Mouse (Mus musculus) CH12.LX (cell line): ENCODE data around the gene Cdkl4. TPM values are rescaled to one million over a fixed set of nuclear protein-coding genes. Genes with fewer than 3 reads are reported as not detected.

Source experiments
- DNase-seq: peaks from one replicate; pipeline ENCODE4 v3.0.0-alpha.2; 2013; ENCODE audit errors: extremely low read depth
- H3K27ac ChIP-seq: 2 replicates; pipeline ENCODE4 v1.5.1; 2012; ENCODE audit warnings: low read depth, mild to moderate bottlenecking, control low read depth, moderate library complexity; ENCODE audit not compliant: insufficient read depth
- H3K27me3 ChIP-seq: replicated peaks from 2 replicates; pipeline ENCODE3; 2012; ENCODE audit warnings: inconsistent platforms
- H3K36me3 ChIP-seq, 2 experiments: replicated peaks in 1 of 2; 2 replicates each; pipeline versions ENCODE3 to v1.6.1; 2012; ENCODE audit warnings: inconsistent platforms in 1 of 2, low read length in 1 of 2, mild to moderate bottlenecking in 1 of 2, mixed read lengths in 1 of 2, moderate library complexity in 1 of 2; ENCODE audit not compliant: control insufficient read depth in 1 of 2, insufficient read depth in 1 of 2
- H3K4me1 ChIP-seq, 2 experiments: 2 replicates each; pipeline ENCODE4 v1.6.1; 2012; ENCODE audit warnings: inconsistent platforms in 1 of 2, moderate library complexity in 1 of 2; ENCODE audit not compliant: insufficient read depth in 2 of 2, control insufficient read depth in 1 of 2
- H3K4me2 ChIP-seq: 2 replicates; pipeline ENCODE4 v1.6.1; 2012; ENCODE audit warnings: low read depth, mild to moderate bottlenecking, control low read depth; ENCODE audit not compliant: poor library complexity, insufficient read depth, severe bottlenecking
- H3K4me3 ChIP-seq, 3 experiments: fragments of 150-350 bp in 1 of 3; sonication (generic) in 1 of 3; replicated peaks in 1 of 3; 2 replicates each; pipeline versions ENCODE3 to v1.5.1; 2011 to 2012; ENCODE audit warnings: low read depth in 2 of 3, low read length in 2 of 3, mild to moderate bottlenecking in 2 of 3, moderate library complexity in 2 of 3, control low read depth in 1 of 3, improper control_type of control experiment in 1 of 3, inconsistent platforms in 1 of 3, mixed read lengths in 1 of 3; ENCODE audit not compliant: poor library complexity in 1 of 3
- H3K79me2 ChIP-seq: replicated peaks from 2 replicates; pipeline ENCODE4 v1.6.1; 2012; ENCODE audit warnings: mild to moderate bottlenecking, moderate library complexity; ENCODE audit not compliant: control insufficient read depth, poor library complexity, insufficient read depth, severe bottlenecking; ENCODE audit errors: extremely low read depth
- H3K9ac ChIP-seq: 2 replicates; pipeline ENCODE4 v1.6.1; 2012; ENCODE audit warnings: low read depth, mild to moderate bottlenecking, control low read depth, moderate library complexity; ENCODE audit not compliant: insufficient read depth
- H3K9me3 ChIP-seq: replicated peaks from 2 replicates; pipeline ENCODE3; 2012; ENCODE audit warnings: low read length, inconsistent platforms, mixed read lengths
- BHLHE40 ChIP-seq: IDR thresholded peaks from 2 replicates; pipeline ENCODE4 v1.6.1; 2011; ENCODE audit warnings: mild to moderate bottlenecking, low read depth, low read length, improper control_type of control experiment
- CHD1 ChIP-seq: IDR thresholded peaks from 2 replicates; pipeline ENCODE4 v1.6.1; 2012; ENCODE audit warnings: low read depth, low read length, improper control_type of control experiment, inconsistent platforms
- CHD2 ChIP-seq: IDR thresholded peaks from 2 replicates; pipeline ENCODE4 v1.6.1; 2011; ENCODE audit warnings: low read length, improper control_type of control experiment
- CTCF ChIP-seq, 2 experiments: IDR thresholded peaks in 1 of 2; conservative IDR thresholded peaks in 1 of 2; 2 replicates each; pipeline ENCODE4 v1.5.1; 2011 to 2012; ENCODE audit warnings: low read depth in 2 of 2, low read length in 2 of 2, improper control_type of control experiment in 1 of 2, inconsistent platforms in 1 of 2, mild to moderate bottlenecking in 1 of 2, moderate library complexity in 1 of 2
- ELF1 ChIP-seq: IDR thresholded peaks from 2 replicates; pipeline ENCODE4 v1.6.1; 2014; ENCODE audit warnings: low read depth, mild to moderate bottlenecking, inconsistent platforms, low read length, improper control_type of control experiment
- EP300 ChIP-seq: IDR thresholded peaks from 2 replicates; pipeline ENCODE4 v1.6.1; 2011; ENCODE audit warnings: low read length, improper control_type of control experiment
- ETS1 ChIP-seq: conservative IDR thresholded peaks from 2 replicates; pipeline ENCODE4 v1.6.1; 2012; ENCODE audit warnings: low read depth, mild to moderate bottlenecking, inconsistent platforms, low read length, improper control_type of control experiment, moderate library complexity
- JUN ChIP-seq: IDR thresholded peaks from 2 replicates; pipeline ENCODE4 v1.6.1; 2011; ENCODE audit warnings: low read depth, mild to moderate bottlenecking, low read length, improper control_type of control experiment, moderate library complexity; ENCODE audit not compliant: insufficient read depth
- JUND ChIP-seq: conservative IDR thresholded peaks from 2 replicates; pipeline ENCODE4 v1.6.1; 2011; ENCODE audit warnings: low read depth, low read length, improper control_type of control experiment
- MAFK ChIP-seq: IDR thresholded peaks from 2 replicates; pipeline ENCODE4 v1.6.1; 2011; ENCODE audit warnings: low read length, improper control_type of control experiment; ENCODE audit not compliant: insufficient replicate concordance
- MAX ChIP-seq: IDR thresholded peaks from 2 replicates; pipeline ENCODE4 v1.6.1; 2011; ENCODE audit warnings: low read length, improper control_type of control experiment
- MAZ ChIP-seq: IDR thresholded peaks from 2 replicates; pipeline ENCODE4 v1.6.1; 2012; ENCODE audit warnings: low read depth, mild to moderate bottlenecking, inconsistent platforms, low read length, improper control_type of control experiment, moderate library complexity
- MEF2A ChIP-seq: IDR thresholded peaks from 2 replicates; pipeline ENCODE4 v1.6.1; 2014; ENCODE audit warnings: low read depth, mild to moderate bottlenecking, inconsistent platforms, low read length, improper control_type of control experiment, borderline replicate concordance
- MXI1 ChIP-seq: IDR thresholded peaks from 2 replicates; pipeline ENCODE4 v1.6.1; 2011; ENCODE audit warnings: mild to moderate bottlenecking, low read depth, low read length, improper control_type of control experiment
- MYC ChIP-seq: IDR thresholded peaks from 2 replicates; pipeline ENCODE4 v1.6.1; 2011; ENCODE audit warnings: low read depth, mild to moderate bottlenecking, improper control_type of control experiment, low read length
- NELFE ChIP-seq: IDR thresholded peaks from 2 replicates; pipeline ENCODE4 v1.6.1; 2011; ENCODE audit warnings: low read depth, low read length, improper control_type of control experiment
- NRF1 ChIP-seq: IDR thresholded peaks from 2 replicates; pipeline ENCODE4 v1.6.1; 2014; ENCODE audit warnings: low read depth, mild to moderate bottlenecking, inconsistent platforms, low read length, improper control_type of control experiment, moderate library complexity
- PAX5 ChIP-seq: IDR thresholded peaks from 2 replicates; pipeline ENCODE4 v1.6.1; 2012; ENCODE audit warnings: low read length, inconsistent platforms, mixed read lengths
- POLR2A ChIP-seq: IDR thresholded peaks from 2 replicates; pipeline ENCODE4 v1.6.1; 2011; ENCODE audit warnings: low read depth, mild to moderate bottlenecking, improper control_type of control experiment, low read length
- RAD21 ChIP-seq: IDR thresholded peaks from 2 replicates; pipeline ENCODE4 v1.6.1; 2011; ENCODE audit warnings: low read depth, mild to moderate bottlenecking, low read length, improper control_type of control experiment, moderate library complexity
- RCOR1 ChIP-seq: conservative IDR thresholded peaks from 2 replicates; pipeline ENCODE4 v1.6.1; 2012; ENCODE audit warnings: low read depth, mild to moderate bottlenecking, inconsistent platforms, low read length, improper control_type of control experiment
- SIN3A ChIP-seq: IDR thresholded peaks from 2 replicates; pipeline ENCODE4 v1.6.1; 2012; ENCODE audit warnings: low read length, improper control_type of control experiment, inconsistent platforms
- SMC3 ChIP-seq: IDR thresholded peaks from 2 replicates; pipeline ENCODE4 v1.6.1; 2011; ENCODE audit warnings: low read depth, low read length, improper control_type of control experiment
- TBP ChIP-seq: conservative IDR thresholded peaks from 2 replicates; pipeline ENCODE4 v1.6.1; 2011; ENCODE audit warnings: low read depth, low read length, improper control_type of control experiment
- TCF12 ChIP-seq: IDR thresholded peaks from 2 replicates; pipeline ENCODE4 v1.6.1; 2014; ENCODE audit warnings: low read depth, mild to moderate bottlenecking, inconsistent platforms, low read length, improper control_type of control experiment
- UBTF ChIP-seq: IDR thresholded peaks from 2 replicates; pipeline ENCODE4 v1.6.1; 2012; ENCODE audit warnings: low read depth, mild to moderate bottlenecking, inconsistent platforms, low read length, improper control_type of control experiment, moderate library complexity
- USF1 ChIP-seq: IDR thresholded peaks from 2 replicates; pipeline ENCODE4 v1.6.1; 2014; ENCODE audit warnings: low read depth, mild to moderate bottlenecking, inconsistent platforms, low read length, improper control_type of control experiment
- USF2 ChIP-seq: conservative IDR thresholded peaks from 2 replicates; pipeline ENCODE4 v1.6.1; 2011; ENCODE audit warnings: low read depth, low read length, improper control_type of control experiment
- ZC3H11A ChIP-seq: IDR thresholded peaks from 2 replicates; pipeline ENCODE4 v1.6.1; 2012; ENCODE audit warnings: low read depth, mild to moderate bottlenecking, inconsistent platforms, low read length, improper control_type of control experiment
- ZKSCAN1 ChIP-seq: IDR thresholded peaks from 2 replicates; pipeline ENCODE4 v1.6.1; 2012; ENCODE audit warnings: low read depth, inconsistent platforms, low read length, improper control_type of control experiment, borderline replicate concordance
- ZMIZ1 ChIP-seq: IDR thresholded peaks from 2 replicates; pipeline ENCODE4 v1.6.1; 2012; ENCODE audit warnings: low read depth, mild to moderate bottlenecking, inconsistent platforms, low read length, improper control_type of control experiment
- ZNF384 ChIP-seq: IDR thresholded peaks from 2 replicates; pipeline ENCODE4 v1.6.1; 2012; ENCODE audit warnings: low read depth, low read length, improper control_type of control experiment, inconsistent platforms
- dilution Hi-C: fragments of 300-500 bp; cut with MboI; formaldehyde crosslinking; loops from 2 replicates; pipeline ENCODE4 v1.14.3; 2020; ENCODE audit warnings: low sequenced_read_pairs; ENCODE audit not compliant: extremely low pct_unique_long_range_greater_than_20kb, extremely low pct_ligation_motif_present
- in situ Hi-C: fragments of 300-500 bp; cut with MboI; formaldehyde crosslinking; loops from 3 replicates; pipeline ENCODE4 v1.14.3; 2019; ENCODE audit warnings: low sequenced_read_pairs, low pct_ligation_motif_present, low pct_unique_long_range_greater_than_20kb, mixed read lengths
- polyA plus RNA-seq: library from polyadenylated mRNA; unstranded; fragments of >175 nt; gene quantifications from 2 replicates; pipeline ENCODE4 v1.2.1, GENCODE M21; 2012; ENCODE audit warnings: low read depth; ENCODE audit not compliant: insufficient read length
- total RNA-seq, 2 experiments: library from RNA; depleted of rRNA; stranded (reverse); fragments of 300-350 nt in 1 of 2; fragments of >200 nt in 1 of 2; gene quantifications; 2 replicates each; pipeline ENCODE4 v1.2.3; 2012 to 2014

Cdkl4 gene
- total and polyA plus RNA-seq, 3 experiments = 0.76 to 2.0 (median 1.2) TPM

DNA sequence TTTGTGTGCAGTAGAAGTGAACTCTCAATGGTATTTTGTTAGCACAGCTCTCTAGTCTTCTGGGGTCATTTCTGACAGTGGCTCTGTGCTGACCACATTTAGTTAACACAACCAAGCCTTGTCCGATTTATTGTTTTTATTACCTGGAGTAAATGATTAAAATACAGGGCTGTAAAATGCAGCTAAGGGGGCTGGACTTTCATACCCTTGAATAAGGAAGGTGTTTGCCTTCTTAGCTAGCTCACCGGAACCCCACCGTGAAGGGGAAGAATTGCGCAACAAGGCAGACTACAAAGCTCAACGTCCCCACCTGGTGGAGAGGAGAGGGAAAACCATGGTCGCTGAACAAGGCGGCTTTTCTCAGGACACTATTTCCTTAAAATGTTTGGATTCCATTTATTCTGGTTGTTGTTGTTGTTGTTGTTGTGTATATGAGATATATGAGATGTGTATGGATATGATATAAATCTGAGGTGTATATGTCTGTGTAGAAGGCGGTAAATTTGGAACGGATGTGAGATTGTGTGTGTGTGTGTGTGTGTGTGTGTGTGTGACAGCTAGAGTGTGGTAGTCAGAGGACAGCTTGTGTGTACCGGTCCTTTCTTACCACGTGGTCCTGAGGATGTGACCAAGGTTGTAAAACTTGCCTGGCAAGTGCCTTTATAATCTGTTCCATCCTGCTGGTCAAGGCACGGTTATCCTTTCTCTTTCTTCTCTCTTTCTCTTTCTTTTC is 16.8 kb downstream of the Cdkl4 start:
- H3K27ac ChIP-seq = no peak overlapping the region
- H3K4me2 ChIP-seq = peak overlapping the region; percentile 21; the same call in 1 of the 2 replicates
- peaks cover 12 to 26% of the 10 kb centered on the region in 2 experiments for H3K36me3 ChIP-seq
- dilution Hi-C loops = loop anchor here (25.0 kb wide), 1 partner anchor 99 kb away; no protein-coding TSS in a partner anchor
- H3K9ac ChIP-seq = no peak overlapping the region
- TF ChIP-seq PAX5 = no peak
- TF ChIP-seq CTCF (conservative IDR thresholded peaks at IDR 0.05 in 1 of 2, IDR thresholded peaks at IDR 0.05 in 1 of 2; ENCODE audit: low read depth in 2 of 2, low read length in 2 of 2) = peak; percentile 86 to 91
- no peak for TF ChIP-seq TCF12
- 0 out of 2 replicates have a peak, but pooled peaks have one; percentile 7 for TF ChIP-seq EP300
- TF ChIP-seq NRF1 = no peak
- no peak for TF ChIP-seq UBTF
- TF ChIP-seq MAZ = 0 out of 2 replicates have a peak, but pooled peaks have one; percentile 52
- no peak for TF ChIP-seq ZNF384
- no peak for TF ChIP-seq RCOR1
- TF ChIP-seq USF2 = no peak
- peak; percentile 87 for TF ChIP-seq SMC3
- no peak for TF ChIP-seq TBP
- no peak for TF ChIP-seq BHLHE40
- TF ChIP-seq MAFK = no peak
- TF ChIP-seq USF1 = 0 out of 2 replicates have a peak, but pooled peaks have one; percentile 12
- TF ChIP-seq SIN3A = peak; percentile 45; the same call in 1 of the 2 replicates
- no peak for TF ChIP-seq JUN
- peak; percentile 82 for TF ChIP-seq MAX
- TF ChIP-seq NELFE = 0 out of 2 replicates have a peak, but pooled peaks have one; percentile 48
- TF ChIP-seq MXI1 = peak; percentile 47
- TF ChIP-seq ZC3H11A = peak; percentile 20; the same call in 1 of the 2 replicates
- no peak; the same call in 1 of the 2 replicates for TF ChIP-seq JUND
- TF ChIP-seq ELF1 = peak; percentile 61; the same call in 1 of the 2 replicates
- 0 out of 2 replicates have a peak, but pooled peaks have one; percentile 28 for TF ChIP-seq ZMIZ1
- peak; percentile 24; the same call in 1 of the 2 replicates for TF ChIP-seq POLR2A
- peak; percentile 88 for TF ChIP-seq RAD21
- TF ChIP-seq CHD2 = no peak
- no peak for TF ChIP-seq CHD1
- TF ChIP-seq ETS1 = no peak
- TF ChIP-seq MEF2A = no peak
- TF ChIP-seq MYC = 0 out of 2 replicates have a peak, but pooled peaks have one; percentile 41
- TF ChIP-seq ZKSCAN1 = no peak
- peak; percentile 82 for DNase-seq
- H3K4me3 ChIP-seq = no peak overlapping the region
- H3K4me1 ChIP-seq = peaks cover 3 to 24% of the 10 kb centered on the region in 2 experiments; a peak in 3 of 4 replicates
- in situ Hi-C loops = loop anchor here (25.0 kb wide), 1 partner anchor 274 kb away; the partner anchor contains the start of genes Dhx57 and Morn2
- no peaks in the 10 kb centered on the region for H3K27me3 ChIP-seq
- peaks cover 7% of the 10 kb centered on the region for H3K9me3 ChIP-seq
- peaks cover 19% of the 10 kb centered on the region for H3K79me2 ChIP-seq
